Mouse (Mus musculus) liver, embryonic 16.5 days (tissue): Measurements from ENCODE around the gene Gm28053. TPM values are rescaled to one million over a fixed set of nuclear protein-coding genes. Genes with fewer than 3 reads are reported as not detected.
A peak's percentile ranks its signal among the peaks of the same experiment; 100 is the strongest.

Experiments used
- ATAC-seq: fragments of 200-750 bp; cut with Nextera tagmentation; 2 replicates; pipeline ENCODE4 v1.8.0; 2017; ENCODE audit warnings: low read depth, mild to moderate bottlenecking, moderate number of reproducible peaks, moderate library complexity
- H3K27ac ChIP-seq: fragments of 300-500 bp; sonication (generic); 2 replicates; pipeline ENCODE4 v1.5.1; 2014; ENCODE audit warnings: mild to moderate bottlenecking, low read length
- H3K27me3 ChIP-seq: fragments of 300-500 bp; sonication (generic); 2 replicates; pipeline ENCODE4 v1.6.1; 2014; ENCODE audit warnings: low read depth, low read length, mixed read lengths; ENCODE audit not compliant: control insufficient read depth, insufficient read depth
- H3K36me3 ChIP-seq: fragments of 300-500 bp; sonication (generic); 2 replicates; pipeline ENCODE4 v1.6.1; 2014; ENCODE audit warnings: mild to moderate bottlenecking; ENCODE audit not compliant: control insufficient read depth, insufficient read depth
- H3K4me1 ChIP-seq: fragments of 300-500 bp; sonication (generic); 2 replicates; pipeline ENCODE4 v1.6.1; 2014; ENCODE audit warnings: low read depth, low read length, mixed read lengths; ENCODE audit not compliant: control insufficient read depth
- H3K4me2 ChIP-seq: fragments of 300-500 bp; sonication (generic); 2 replicates; pipeline ENCODE4 v1.6.1; 2014; ENCODE audit warnings: low read depth, low read length, mixed read lengths
- H3K4me3 ChIP-seq: fragments of 300-500 bp; sonication (generic); 2 replicates; pipeline ENCODE4 v1.5.1; 2014; ENCODE audit warnings: low read depth, mild to moderate bottlenecking, low read length
- H3K9ac ChIP-seq: fragments of 300-500 bp; sonication (generic); 2 replicates; pipeline ENCODE4 v1.6.1; 2014; ENCODE audit warnings: low read depth, low read length
- H3K9me3 ChIP-seq: fragments of 300-500 bp; sonication (generic); replicated peaks from 2 replicates; pipeline ENCODE4 v1.6.1; 2016; ENCODE audit warnings: low read length; ENCODE audit not compliant: control insufficient read depth
- WGBS: fragments of 180-500 bp; shearing (Covaris S2); extraction: QIAGEN DNeasy Blood & Tissue Kit; methylation state at CpG from one replicate; pipeline ENCODE4 v1.1.7; 2014; ENCODE audit not compliant: insufficient replicate concordance; 5-methylcytosine and 5-hydroxymethylcytosine counted together
- polyA plus RNA-seq: library from polyadenylated mRNA; unstranded; fragments of >200 nt; fragmentation: Nextera tagmentation; extraction: Ambion mirVana; gene quantifications from 2 replicates; pipeline ENCODE4 v1.2.1, GENCODE M21; 2015

The Gm28053 gene
- polyA plus RNA-seq, 1 experiment from 2014 or later = not detected

GRCm38 (mm10) chr6:48768933-48769332 lies 50.5 kb downstream of the Gm28053 start:
- no peaks in the 10 kb centered on the region for H3K36me3 ChIP-seq
- H3K27me3 ChIP-seq = no peaks in the 10 kb centered on the region
- no peaks in the 10 kb centered on the region for H3K9me3 ChIP-seq
- H3K27ac ChIP-seq = no peak overlapping the region
- no peak for ATAC-seq
- no peak overlapping the region for H3K9ac ChIP-seq
- 66% methylated on average over 3 of the region's 3 CpGs for WGBS
- H3K4me1 ChIP-seq = peaks cover 2% of the 10 kb centered on the region; the same call in 1 of the 2 replicates
- no peak overlapping the region for H3K4me2 ChIP-seq
- H3K4me3 ChIP-seq = no peak overlapping the region

- Histone ChIP-seq H3K4me3 (no peak within 1 kb of the TSS), H3K4me1 (peaks cover 2% of the 10 kb centered on the region; the same call in 1 of the 2 replicates), H3K27me3 (no peaks in the 10 kb centered on the region), H3K4me2 (no peak within 1 kb of the TSS), H3K9me3 (no peaks in the 10 kb centered on the region), H3K27ac (no peak within 1 kb of the TSS), H3K9ac (no peak within 1 kb of the TSS), H3K36me3 (no peaks in the 10 kb centered on the region)
- WGBS = 65% methylated on average over 3 of the region's 3 CpGs
- no peak for ATAC-seq
Observed at GRCm38 (mm10) chr6:48770696-48771095, 52.3 kb downstream of the Gm28053 start, which contains the start of gene Gimap3. Gene Gimap3, minus strand, starts transcription at chr6:48770851.

- Histone ChIP-seq H3K9ac (no peak overlapping the region), H3K4me1 (peaks cover 2% of the 10 kb centered on the region; the same call in 1 of the 2 replicates), H3K4me2 (no peak overlapping the region), H3K4me3 (no peak overlapping the region), H3K9me3 (no peaks in the 10 kb centered on the region), H3K36me3 (no peaks in the 10 kb centered on the region), H3K27ac (no peak overlapping the region), H3K27me3 (no peaks in the 10 kb centered on the region)
- peak; percentile 27; the same call in 1 of the 2 replicates for ATAC-seq
- 6% methylated on average over 8 of the region's 8 CpGs for WGBS
Observed at GRCm38 (mm10) chr6:48772030-48772429, 53.6 kb downstream of the Gm28053 start.

DNA sequence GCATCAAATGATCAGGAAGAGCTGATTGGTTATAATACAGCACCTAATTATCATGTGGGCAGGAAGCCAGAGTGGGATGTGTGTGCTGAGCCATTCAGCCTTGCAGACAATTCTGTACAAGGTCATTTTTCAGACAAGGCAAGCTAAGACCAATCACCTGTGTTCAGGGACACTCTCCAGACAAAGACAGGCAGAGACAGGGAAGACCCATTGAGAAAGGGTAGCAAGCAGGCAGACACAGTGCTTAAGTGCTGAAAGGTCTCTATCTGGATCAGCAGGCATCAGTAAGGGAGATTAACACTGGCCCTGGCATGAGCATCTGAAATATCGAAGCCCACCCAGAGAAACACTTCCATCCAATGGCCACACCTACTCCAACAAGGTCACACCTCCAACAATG lies 66.0 kb downstream of the Gm28053 start:
- no peak overlapping the region for H3K9ac ChIP-seq
- WGBS = 71% methylated on average over 1 of the region's 1 CpGs
- H3K4me3 ChIP-seq = no peak overlapping the region
- no peaks in the 10 kb centered on the region for H3K4me1 ChIP-seq
- no peaks in the 10 kb centered on the region for H3K36me3 ChIP-seq
- ATAC-seq = no peak
- H3K9me3 ChIP-seq = no peaks in the 10 kb centered on the region
- no peak overlapping the region for H3K4me2 ChIP-seq
- H3K27ac ChIP-seq = no peak overlapping the region
- H3K27me3 ChIP-seq = no peaks in the 10 kb centered on the region

- no peak for ATAC-seq
- H3K4me2 ChIP-seq = no peak overlapping the region
- H3K4me3 ChIP-seq = no peak overlapping the region
- no peak overlapping the region for H3K9ac ChIP-seq
- no peak overlapping the region for H3K27ac ChIP-seq
- no peaks in the 10 kb centered on the region for H3K9me3 ChIP-seq
- H3K27me3 ChIP-seq = no peaks in the 10 kb centered on the region
- no peaks in the 10 kb centered on the region for H3K36me3 ChIP-seq
- WGBS = 33% methylated on average over 1 of the region's 1 CpGs
- H3K4me1 ChIP-seq = no peaks in the 10 kb centered on the region
Observed at GRCm38 (mm10) chr6:48785189-48785588, 66.8 kb downstream of the Gm28053 start.

DNA sequence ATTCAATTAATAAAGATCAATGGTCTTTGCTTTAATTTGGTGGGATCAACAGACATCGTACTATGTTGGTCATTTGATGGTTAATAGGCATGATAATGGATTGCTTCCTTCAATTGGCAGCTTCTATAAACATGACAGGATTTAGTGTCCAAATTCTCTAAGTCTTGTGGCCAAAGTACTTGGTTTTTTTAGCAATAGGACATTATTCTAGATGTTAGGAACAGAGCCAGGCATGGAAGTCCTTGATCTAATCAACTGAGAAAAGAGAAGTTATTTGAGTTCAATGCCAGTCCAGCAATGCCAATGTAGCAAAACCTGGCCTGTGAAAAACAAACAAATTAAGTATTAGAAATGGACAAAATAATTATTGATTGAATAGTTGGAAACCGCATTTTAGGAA lies 67.2 kb downstream of the Gm28053 start:
- H3K27me3 ChIP-seq = no peaks in the 10 kb centered on the region
- WGBS = 57% methylated on average over 2 of the region's 2 CpGs
- no peak for ATAC-seq
- H3K9me3 ChIP-seq = no peaks in the 10 kb centered on the region
- H3K4me2 ChIP-seq = no peak overlapping the region
- no peak overlapping the region for H3K27ac ChIP-seq
- H3K4me3 ChIP-seq = no peak overlapping the region
- H3K4me1 ChIP-seq = no peaks in the 10 kb centered on the region
- no peak overlapping the region for H3K9ac ChIP-seq
- H3K36me3 ChIP-seq = no peaks in the 10 kb centered on the region

- Histone ChIP-seq H3K4me2 (no peak overlapping the region), H3K27me3 (no peaks in the 10 kb centered on the region), H3K9me3 (no peaks in the 10 kb centered on the region), H3K4me1 (no peaks in the 10 kb centered on the region), H3K4me3 (no peak overlapping the region), H3K36me3 (no peaks in the 10 kb centered on the region), H3K27ac (no peak overlapping the region), H3K9ac (no peak overlapping the region)
- WGBS = 48% methylated on average over 2 of the region's 2 CpGs
- no peak for ATAC-seq
Observed at GRCm38 (mm10) chr6:48787867-48788266, 69.5 kb downstream of the Gm28053 start.

- Histone ChIP-seq H3K27ac (no peak overlapping the region), H3K4me3 (no peak overlapping the region), H3K36me3 (no peaks in the 10 kb centered on the region), H3K9ac (no peak overlapping the region), H3K27me3 (no peaks in the 10 kb centered on the region), H3K4me1 (no peaks in the 10 kb centered on the region), H3K4me2 (no peak overlapping the region), H3K9me3 (no peaks in the 10 kb centered on the region)
- ATAC-seq = no peak
- WGBS = 33% methylated on average over 1 of the region's 1 CpGs
Observed at GRCm38 (mm10) chr6:48801897-48802296, 83.5 kb downstream of the Gm28053 start.
